Mouse (Mus musculus) forebrain, embryonic 11.5 days (tissue): Measurements from ENCODE around the gene Dscam. TPM values are rescaled to one million over a fixed set of nuclear protein-coding genes. Genes with fewer than 3 reads are reported as not detected.

Experiments used
- ATAC-seq: fragments of 200-750 bp; cut with Nextera tagmentation; replicated peaks from 2 replicates; pipeline ENCODE4 v1.8.0; 2017; ENCODE audit warnings: moderate TSS enrichment; ENCODE audit not compliant: low FRiP score
- DNase-seq: peaks from one replicate; pipeline ENCODE4 v3.0.0-alpha.2; 2017; ENCODE audit warnings: low spot score
- H3K27ac ChIP-seq: fragments of 300-500 bp; sonication (generic); 2 replicates; pipeline ENCODE4 v1.5.1; 2014; ENCODE audit warnings: low read depth, low read length
- H3K27me3 ChIP-seq: fragments of 300-500 bp; sonication (generic); 2 replicates; pipeline ENCODE4 v1.6.1; 2014; ENCODE audit warnings: mild to moderate bottlenecking, low read length, mixed read lengths; ENCODE audit not compliant: control insufficient read depth, insufficient read depth
- H3K36me3 ChIP-seq: fragments of 300-500 bp; sonication (generic); 2 replicates; pipeline ENCODE4 v1.6.1; 2014; ENCODE audit warnings: mild to moderate bottlenecking, low read length, moderate library complexity, mixed read lengths; ENCODE audit not compliant: control insufficient read depth, insufficient read depth
- H3K4me1 ChIP-seq: fragments of 300-500 bp; sonication (generic); replicated peaks from 2 replicates; pipeline ENCODE4 v1.6.1; 2014; ENCODE audit warnings: low read length, mixed read lengths; ENCODE audit not compliant: control insufficient read depth, insufficient read depth
- H3K4me2 ChIP-seq: fragments of 300-500 bp; sonication (generic); 2 replicates; pipeline ENCODE4 v1.6.1; 2014; ENCODE audit warnings: low read depth, mild to moderate bottlenecking, low read length, moderate library complexity, mixed read lengths; ENCODE audit not compliant: severe bottlenecking
- H3K4me3 ChIP-seq: fragments of 300-500 bp; sonication (generic); 2 replicates; pipeline ENCODE4 v1.5.1; 2014; ENCODE audit warnings: low read depth, low read length
- H3K9ac ChIP-seq: fragments of 300-500 bp; sonication (generic); 2 replicates; pipeline ENCODE4 v1.6.1; 2014; ENCODE audit warnings: low read length
- H3K9me3 ChIP-seq: fragments of 300-500 bp; sonication (generic); 2 replicates; pipeline ENCODE4 v1.6.1; 2016; ENCODE audit warnings: low read length, mixed read lengths; ENCODE audit not compliant: control insufficient read depth
- WGBS: fragments of 180-500 bp; shearing (Covaris S2); extraction: QIAGEN DNeasy Blood & Tissue Kit; methylation state at CpG from one replicate; pipeline ENCODE4 v1.1.7; 2014; 5-methylcytosine and 5-hydroxymethylcytosine counted together
- polyA plus RNA-seq: library from polyadenylated mRNA; unstranded; fragments of >200 nt; fragmentation: Nextera tagmentation; extraction: Ambion mirVana; gene quantifications from 2 replicates; pipeline ENCODE4 v1.2.1, GENCODE M21; 2014

Gene Dscam
- polyA plus RNA-seq, 1 experiment from 2014 or later, result 0.88 TPM

DNA sequence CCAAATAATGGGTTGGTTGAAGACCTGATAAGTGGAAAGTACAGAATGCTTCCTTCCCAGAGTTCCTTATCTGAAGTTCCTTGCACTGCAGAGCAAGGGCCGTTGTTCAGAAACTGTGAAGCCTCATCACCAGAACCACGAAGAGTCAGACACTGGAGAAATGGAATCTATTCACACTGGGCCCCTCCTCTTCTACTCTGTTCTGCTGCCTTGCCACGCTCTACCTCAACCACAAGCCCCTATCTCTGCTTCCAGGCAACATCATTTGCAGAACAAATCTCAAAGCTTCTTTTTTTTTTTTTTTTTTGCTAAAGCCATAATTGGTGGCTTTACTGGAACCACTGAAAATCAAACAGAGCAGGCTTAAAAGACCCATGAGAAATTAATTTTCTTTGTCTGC, 530.5 kb downstream of the Dscam start:
- no peak overlapping the region for H3K4me2 ChIP-seq
- ATAC-seq, result no peak
- no peaks in the 10 kb centered on the region for H3K27me3 ChIP-seq
- H3K36me3 ChIP-seq, result no peaks in the 10 kb centered on the region
- H3K27ac ChIP-seq, result no peak overlapping the region
- no peaks in the 10 kb centered on the region for H3K9me3 ChIP-seq
- H3K9ac ChIP-seq, result no peak overlapping the region
- no peak for DNase-seq
- no peaks in the 10 kb centered on the region for H3K4me1 ChIP-seq
- WGBS, result 80% methylated on average over 3 of the region's 3 CpGs
- no peak overlapping the region for H3K4me3 ChIP-seq

DNA sequence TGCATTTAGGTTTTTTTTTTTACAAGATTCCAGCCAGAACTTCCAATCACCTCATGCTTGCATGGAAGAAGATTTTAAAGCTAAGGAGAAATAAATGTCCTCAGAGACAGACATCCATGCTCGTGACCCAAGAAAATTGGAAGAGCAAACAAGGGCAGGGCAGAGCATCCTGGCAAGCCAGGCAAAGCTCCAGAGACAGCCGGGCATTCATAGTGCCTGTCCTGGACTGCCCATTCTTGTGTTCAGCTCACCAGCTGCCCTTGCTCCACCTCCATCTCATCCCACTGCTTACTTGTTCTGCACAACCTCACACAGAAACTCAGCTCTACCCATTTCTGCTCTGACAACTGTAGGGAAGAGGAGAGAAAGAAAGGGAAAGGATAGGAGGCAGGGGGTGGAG, 534.6 kb downstream of the Dscam start:
- DNase-seq (no peak), ATAC-seq (no peak)
- Histone ChIP-seq H3K9me3 (no peaks in the 10 kb centered on the region), H3K27me3 (no peaks in the 10 kb centered on the region), H3K36me3 (no peaks in the 10 kb centered on the region), H3K9ac (no peak overlapping the region), H3K4me3 (no peak overlapping the region), H3K27ac (no peak overlapping the region), H3K4me2 (no peak overlapping the region), H3K4me1 (no peaks in the 10 kb centered on the region)
- WGBS, result 67% methylated on average over 2 of the region's 2 CpGs

DNA sequence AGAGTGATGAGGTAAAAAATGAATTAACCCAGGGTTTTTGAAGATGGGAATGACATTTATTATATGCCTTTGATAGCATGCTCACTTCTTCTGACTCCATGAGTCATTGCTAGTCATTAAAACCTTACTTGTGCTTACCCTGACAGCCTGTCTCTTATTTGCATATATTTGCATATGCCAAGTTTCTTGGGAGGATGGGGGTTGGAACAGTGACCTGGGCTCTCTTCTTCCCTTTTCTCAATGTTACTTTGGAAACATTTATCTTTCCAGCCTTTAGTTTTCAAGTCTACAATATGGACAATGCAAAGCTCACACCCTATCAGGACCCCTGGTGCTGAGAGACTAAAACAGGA, 535.8 kb downstream of the Dscam start:
- Histone ChIP-seq H3K27ac (no peak overlapping the region), H3K27me3 (no peaks in the 10 kb centered on the region), H3K4me2 (no peak overlapping the region), H3K9ac (no peak overlapping the region), H3K9me3 (no peaks in the 10 kb centered on the region), H3K36me3 (no peaks in the 10 kb centered on the region), H3K4me1 (no peaks in the 10 kb centered on the region), H3K4me3 (no peak overlapping the region)
- no peak for ATAC-seq
- no peak for DNase-seq

DNA sequence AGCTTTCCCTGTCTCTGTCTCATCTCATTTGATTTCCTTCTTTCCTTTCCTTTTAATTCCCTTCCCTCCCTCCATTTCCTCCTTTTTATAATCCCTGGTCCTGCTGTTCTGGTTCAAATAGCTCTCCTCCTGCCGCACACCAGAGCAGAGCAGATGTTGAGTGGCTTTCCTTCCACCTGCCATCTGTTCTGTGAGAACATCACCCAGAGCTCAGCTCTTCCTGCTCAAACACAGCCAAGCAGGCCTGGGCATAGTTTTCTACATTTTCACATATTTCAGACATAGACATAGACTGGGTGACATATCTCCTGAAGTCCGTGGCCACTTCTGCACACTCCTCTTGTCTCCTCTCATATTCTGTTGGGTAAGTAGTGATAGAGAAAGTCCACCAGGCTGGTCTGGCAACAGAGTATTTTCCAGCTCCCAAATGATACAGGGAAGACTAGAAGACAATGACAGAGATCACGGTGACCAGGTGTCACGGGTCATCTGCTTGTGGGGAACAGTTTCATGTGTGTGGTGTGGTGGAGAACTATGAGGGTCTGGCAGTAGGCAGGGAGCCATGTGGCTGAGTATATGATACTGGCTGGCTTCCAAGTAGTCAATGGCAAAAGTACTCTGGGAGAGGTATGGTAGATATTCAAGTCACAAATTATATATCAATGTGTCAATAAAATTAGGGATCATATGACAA, 536.3 kb downstream of the Dscam start:
- H3K36me3 ChIP-seq, result no peaks in the 10 kb centered on the region
- no peaks in the 10 kb centered on the region for H3K9me3 ChIP-seq
- no peaks in the 10 kb centered on the region for H3K27me3 ChIP-seq
- H3K4me2 ChIP-seq, result no peak overlapping the region
- 90% methylated on average over 4 of the region's 4 CpGs for WGBS
- ATAC-seq, result no peak
- H3K9ac ChIP-seq, result no peak overlapping the region
- DNase-seq, result no peak
- no peak overlapping the region for H3K27ac ChIP-seq
- no peaks in the 10 kb centered on the region for H3K4me1 ChIP-seq
- no peak overlapping the region for H3K4me3 ChIP-seq

DNA sequence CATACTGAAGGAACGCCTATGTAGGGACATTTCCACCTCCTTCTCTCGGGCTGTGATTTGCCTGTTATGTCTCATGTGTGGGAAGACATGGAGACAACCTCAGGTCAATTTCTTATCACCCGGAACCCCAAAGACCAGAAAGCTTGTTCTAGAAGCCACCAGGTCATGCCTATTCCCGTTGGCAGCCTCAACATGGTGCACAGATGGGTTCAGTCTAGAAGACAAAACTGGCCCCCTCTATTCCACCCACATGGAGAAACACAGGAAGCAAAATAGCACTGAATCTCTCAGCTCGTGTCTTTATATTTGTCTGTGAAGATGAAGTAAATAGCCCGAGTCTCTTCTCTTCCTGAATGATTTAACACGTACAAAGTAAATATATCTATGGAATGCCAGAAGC, 540.3 kb downstream of the Dscam start:
- WGBS, result 87% methylated on average over 7 of the region's 7 CpGs
- no peaks in the 10 kb centered on the region for H3K27me3 ChIP-seq
- no peaks in the 10 kb centered on the region for H3K4me1 ChIP-seq
- ATAC-seq (no peak), DNase-seq (no peak)
- H3K9me3 ChIP-seq, result no peaks in the 10 kb centered on the region
- no peak overlapping the region for H3K4me3 ChIP-seq
- no peak overlapping the region for H3K4me2 ChIP-seq
- H3K27ac ChIP-seq, result no peak overlapping the region
- no peak overlapping the region for H3K9ac ChIP-seq
- no peaks in the 10 kb centered on the region for H3K36me3 ChIP-seq

DNA sequence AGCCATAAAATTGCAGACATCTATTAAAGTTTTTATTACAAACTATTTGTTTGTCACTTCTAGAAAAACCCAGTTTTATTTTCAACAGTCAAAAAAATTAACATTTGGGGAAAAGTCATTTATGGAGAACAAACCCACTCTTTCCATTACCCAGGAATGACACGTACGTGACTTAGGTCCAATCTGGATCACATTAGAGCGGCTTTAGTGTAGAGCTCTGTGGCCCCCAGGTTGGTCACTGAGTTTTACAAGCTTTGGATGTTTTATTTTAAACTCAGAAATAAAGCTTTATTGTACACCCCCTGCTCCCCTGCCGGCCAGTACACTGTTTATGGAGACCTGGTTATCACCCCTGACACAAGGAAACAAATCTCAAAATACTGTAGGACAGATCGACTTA, 540.9 kb downstream of the Dscam start:
- no peak overlapping the region for H3K27ac ChIP-seq
- H3K27me3 ChIP-seq, result no peaks in the 10 kb centered on the region
- no peaks in the 10 kb centered on the region for H3K9me3 ChIP-seq
- no peaks in the 10 kb centered on the region for H3K36me3 ChIP-seq
- H3K9ac ChIP-seq, result no peak overlapping the region
- WGBS, result 91% methylated on average over 5 of the region's 5 CpGs
- DNase-seq, result no peak
- H3K4me3 ChIP-seq, result no peak overlapping the region
- H3K4me2 ChIP-seq, result no peak overlapping the region
- no peak for ATAC-seq
- H3K4me1 ChIP-seq, result no peaks in the 10 kb centered on the region

DNA sequence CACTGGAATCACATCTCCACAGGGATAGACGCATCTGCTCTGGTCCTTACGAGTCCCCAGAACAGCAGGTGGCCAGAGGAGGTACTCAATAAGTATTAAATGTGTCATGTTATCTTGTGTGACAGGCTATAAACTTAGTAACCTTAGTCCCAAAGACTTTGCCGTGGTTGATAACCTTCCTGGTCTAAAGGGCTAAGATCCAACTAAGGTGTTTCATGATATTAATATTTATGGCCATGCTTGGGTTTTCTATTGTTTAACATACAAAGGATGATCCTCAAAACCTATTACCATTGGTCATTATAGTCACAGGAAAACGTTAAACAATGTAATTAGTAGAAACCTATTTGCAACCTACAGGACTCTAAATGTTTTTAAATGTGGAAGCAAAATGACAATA, 545.1 kb downstream of the Dscam start:
- Histone ChIP-seq H3K36me3 (no peaks in the 10 kb centered on the region), H3K4me1 (no peaks in the 10 kb centered on the region), H3K27me3 (no peaks in the 10 kb centered on the region), H3K4me3 (no peak overlapping the region), H3K4me2 (no peak overlapping the region), H3K27ac (no peak overlapping the region), H3K9me3 (no peaks in the 10 kb centered on the region), H3K9ac (no peak overlapping the region)
- ATAC-seq (no peak), DNase-seq (no peak)
- WGBS, result 77% methylated on average over 4 of the region's 4 CpGs

DNA sequence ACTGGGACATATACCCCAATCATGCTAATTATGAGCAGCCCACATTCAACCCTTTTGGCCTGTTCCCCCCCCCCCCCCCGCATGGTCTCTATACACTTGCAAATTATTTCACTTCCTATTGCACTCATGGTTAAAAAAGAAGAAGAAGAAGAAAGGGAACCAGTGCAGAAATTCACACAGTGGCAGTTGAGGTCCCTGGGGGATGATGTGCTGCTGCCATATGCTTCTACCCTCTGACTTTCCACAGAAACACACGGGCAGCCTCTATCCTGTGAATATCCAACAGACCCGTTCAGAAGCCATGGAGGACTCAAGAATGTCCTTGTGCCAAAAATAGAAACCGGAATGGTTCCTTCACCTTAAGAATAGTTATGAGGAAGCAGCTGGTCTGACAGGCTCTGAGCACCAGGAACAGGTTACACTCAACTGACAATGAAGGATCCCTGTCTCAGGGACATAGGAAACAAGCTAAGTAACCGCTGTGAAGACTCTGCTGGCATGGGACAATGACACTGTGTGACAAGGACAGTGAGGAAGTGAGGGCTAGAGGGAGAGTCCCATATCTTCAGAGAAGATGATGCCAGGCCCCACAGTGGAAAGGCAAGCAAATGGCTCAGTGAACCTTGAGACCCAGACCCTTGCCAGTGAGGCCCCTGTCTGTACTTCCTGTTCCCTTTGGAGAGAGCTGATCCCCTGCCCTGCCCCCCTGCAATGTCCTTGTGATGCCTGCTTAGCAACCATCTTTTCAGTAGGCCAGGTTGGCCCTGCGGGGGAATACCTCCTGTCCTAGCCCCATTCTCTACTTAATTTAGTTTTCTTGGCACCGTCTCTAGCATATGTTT, 545.8 kb downstream of the Dscam start:
- no peak overlapping the region for H3K4me2 ChIP-seq

DNA sequence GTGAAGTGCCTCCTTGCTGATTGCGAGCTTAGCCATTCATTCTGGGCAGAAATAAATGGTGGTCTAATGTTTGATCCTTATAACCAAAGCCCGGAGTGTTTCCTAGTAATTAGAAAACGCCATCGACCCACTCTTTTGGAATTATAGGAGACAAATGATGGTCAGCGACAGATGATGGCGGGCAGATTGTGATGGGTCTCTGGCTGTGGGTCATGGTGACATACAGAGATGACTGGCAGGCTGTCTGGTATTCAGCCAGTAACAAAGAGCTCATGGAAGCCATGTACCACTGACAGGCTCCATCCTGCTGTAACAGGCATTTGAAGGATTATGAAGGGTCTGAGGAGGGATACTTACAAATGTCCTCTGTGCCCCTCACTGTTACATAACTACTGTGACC, 549.7 kb downstream of the Dscam start:
- DNase-seq (no peak), ATAC-seq (no peak)
- Histone ChIP-seq H3K4me3 (no peak overlapping the region), H3K9me3 (no peaks in the 10 kb centered on the region), H3K9ac (no peak overlapping the region), H3K27me3 (no peaks in the 10 kb centered on the region), H3K4me1 (no peaks in the 10 kb centered on the region), H3K36me3 (no peaks in the 10 kb centered on the region), H3K27ac (no peak overlapping the region), H3K4me2 (no peak overlapping the region)
- WGBS, result 89% methylated on average over 6 of the region's 6 CpGs

More for the DNA sequence above, 545.8 kb downstream of the Dscam start:
- 84% methylated on average over 7 of the region's 7 CpGs for WGBS
- H3K27me3 ChIP-seq, result no peaks in the 10 kb centered on the region
- no peak overlapping the region for H3K9ac ChIP-seq
- ATAC-seq (no peak), DNase-seq (no peak)
- H3K4me3 ChIP-seq, result no peak overlapping the region
- H3K27ac ChIP-seq, result no peak overlapping the region
- H3K36me3 ChIP-seq, result no peaks in the 10 kb centered on the region
- no peaks in the 10 kb centered on the region for H3K4me1 ChIP-seq
- no peaks in the 10 kb centered on the region for H3K9me3 ChIP-seq
